Mouse (Mus musculus): ENCODE measurements around the gene Tgfb2.

Gene Tgfb2

DNA sequence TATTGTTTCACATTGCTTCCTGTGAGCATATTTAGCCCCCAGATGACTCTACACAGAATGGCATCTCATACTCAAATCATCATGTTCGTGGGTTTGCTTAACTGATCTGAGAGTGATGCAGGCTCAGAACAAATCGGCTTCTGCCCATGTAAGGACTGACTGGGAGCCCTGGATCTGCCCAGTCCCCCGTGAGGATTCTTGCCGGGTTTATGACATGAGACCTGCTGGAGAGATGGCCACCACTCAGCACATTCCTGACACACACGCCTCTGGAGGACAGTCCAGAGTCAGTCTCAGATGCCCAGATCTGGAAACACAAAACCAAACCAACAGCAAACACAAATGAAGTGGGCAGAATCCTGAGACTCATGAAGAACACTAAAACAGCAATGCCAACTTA is 128.5 kb downstream of the Tgfb2 start:
- DNase-seq: no peak

GRCm38 (mm10) chr1:186575629-186576028 is 130.2 kb downstream of the Tgfb2 start:
- DNase-seq: peak in 1 of 2 experiments; percentile 28

- no peak for DNase-seq
Measured at GRCm38 (mm10) chr1:186575074-186575473, 130.7 kb downstream of the Tgfb2 start.
